Mouse (Mus musculus): Measurements from ENCODE around the gene Mgat4a.
A peak's percentile ranks its signal among the peaks of the same experiment; 100 is the strongest.

Gene Mgat4a

GRCm38 (mm10) chr1:37495104-37495503, 45.7 kb downstream of the Mgat4a start:
- DNase-seq, result no peak

DNA sequence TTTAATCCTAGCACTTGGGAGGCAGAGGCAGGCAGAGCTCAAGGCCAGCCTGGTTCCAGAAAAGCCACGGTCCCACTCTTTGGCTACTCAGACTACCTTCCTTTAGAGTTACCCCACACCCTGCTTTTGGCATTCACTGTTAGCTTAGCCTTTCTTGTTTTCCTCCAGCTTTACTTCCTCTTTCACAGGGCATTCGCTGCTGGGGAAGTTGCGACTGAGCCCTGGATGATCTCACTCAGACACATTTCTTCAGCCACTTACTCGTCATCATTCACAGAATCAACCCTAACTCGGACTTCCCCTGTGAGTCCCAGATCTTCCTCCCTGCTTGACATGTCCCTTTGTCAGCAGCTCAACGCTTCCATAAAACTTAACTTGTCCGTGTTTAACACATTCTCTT, 49.1 kb downstream of the Mgat4a start:
- no peak for DNase-seq

GRCm38 (mm10) chr1:37490691-37491212, 50.1 kb downstream of the Mgat4a start:
- no peak for DNase-seq

DNA sequence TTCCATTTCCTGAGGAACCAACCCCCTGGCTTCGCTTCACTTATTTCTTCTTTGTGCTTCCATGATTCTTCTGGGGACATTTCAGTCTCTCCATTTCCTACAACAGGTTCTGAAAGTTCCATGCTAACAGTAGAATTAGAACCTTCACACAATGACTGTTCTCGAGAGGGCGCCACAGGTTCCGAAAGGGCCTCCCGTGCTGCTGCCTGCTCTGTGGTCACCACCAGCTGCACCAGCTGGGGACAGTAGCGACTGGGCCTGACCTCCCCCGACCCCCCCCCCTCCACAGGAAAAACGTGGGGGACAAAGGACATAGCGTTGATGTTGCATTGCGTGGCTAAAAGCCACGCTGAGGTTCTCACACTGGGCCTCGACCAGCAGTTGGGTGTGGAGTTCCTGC, 52.3 kb downstream of the Mgat4a start:
- DNase-seq, result no peak

GRCm38 (mm10) chr1:37486994-37487393, 53.8 kb downstream of the Mgat4a start:
- no peak for DNase-seq

DNA sequence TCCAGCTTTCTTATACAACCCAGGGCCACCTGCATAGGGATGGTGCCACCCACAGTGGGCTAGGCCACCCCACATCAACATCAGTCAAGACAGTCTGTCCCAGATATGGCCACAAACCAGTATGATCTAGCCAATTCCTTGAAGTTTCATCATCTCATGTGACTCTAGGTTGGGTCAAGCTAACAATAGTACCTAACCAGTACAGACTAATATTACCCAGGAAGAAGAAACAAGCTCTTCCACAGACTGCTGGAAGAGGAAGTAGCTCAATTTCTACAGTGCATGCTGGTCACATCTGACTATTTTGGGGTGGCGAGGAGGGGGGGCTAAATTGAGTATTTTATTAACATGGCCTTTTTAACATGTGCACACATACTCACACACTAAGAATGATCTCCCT, 54.4 kb downstream of the Mgat4a start:
- DNase-seq, result no peak

DNA sequence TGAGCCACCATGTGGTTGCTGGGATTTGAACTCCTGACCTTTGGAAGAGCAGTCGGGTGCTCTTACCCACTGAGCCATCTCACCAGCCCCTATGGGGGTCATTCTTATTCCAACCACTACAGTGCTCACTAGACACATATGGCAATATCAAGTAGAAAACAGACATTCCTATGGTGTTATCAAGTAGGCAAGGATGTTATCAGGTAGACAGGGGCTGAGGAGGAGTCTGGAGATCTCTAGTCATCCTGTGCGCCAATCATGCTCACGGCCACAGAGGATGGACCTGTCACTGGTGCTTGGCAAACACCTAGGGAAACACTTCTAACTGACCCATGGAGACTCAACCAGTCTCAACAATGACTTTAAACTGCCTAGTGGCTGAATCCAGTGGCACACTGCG, 56.2 kb downstream of the Mgat4a start:
- no peak for DNase-seq

DNA sequence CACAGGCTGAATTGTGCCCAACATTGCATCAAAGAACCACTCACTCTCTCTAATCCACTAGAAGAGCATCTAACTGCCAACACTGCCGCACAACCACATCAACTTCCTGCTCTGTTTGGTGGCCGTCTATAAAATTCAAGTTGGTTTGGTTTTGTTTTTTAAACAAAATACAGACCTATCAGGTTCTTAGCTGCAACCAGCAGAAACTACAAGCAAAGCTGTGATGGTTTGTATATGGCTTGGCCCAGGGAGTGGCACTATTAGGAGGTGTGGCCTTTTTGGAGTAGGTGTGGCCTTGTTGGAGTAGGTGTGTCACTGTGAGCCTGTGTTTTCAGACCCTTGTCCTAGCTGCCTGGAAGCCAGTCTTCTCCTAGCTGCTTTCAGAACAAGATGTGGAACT, 59.5 kb downstream of the Mgat4a start:
- no peak for DNase-seq

DNA sequence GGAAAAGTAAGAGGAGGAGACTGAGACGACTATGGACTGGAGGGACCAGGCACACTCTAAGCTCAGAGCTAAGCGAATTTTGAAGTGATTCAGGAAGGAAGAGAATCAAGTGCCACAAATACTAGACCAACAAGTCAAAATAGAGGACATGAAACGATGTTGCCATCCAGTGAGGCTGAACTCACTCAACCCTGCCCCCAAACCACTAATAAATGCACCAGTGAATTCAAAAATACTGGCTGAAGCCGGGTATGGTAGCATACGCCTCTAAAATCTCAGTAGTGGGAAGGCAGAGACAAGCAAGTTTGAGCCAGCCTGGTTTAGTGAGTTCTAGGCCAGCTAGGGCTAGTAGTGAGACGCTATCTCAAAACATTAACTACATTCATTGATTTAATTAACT, 60.1 kb downstream of the Mgat4a start:
- no peak for DNase-seq

DNA sequence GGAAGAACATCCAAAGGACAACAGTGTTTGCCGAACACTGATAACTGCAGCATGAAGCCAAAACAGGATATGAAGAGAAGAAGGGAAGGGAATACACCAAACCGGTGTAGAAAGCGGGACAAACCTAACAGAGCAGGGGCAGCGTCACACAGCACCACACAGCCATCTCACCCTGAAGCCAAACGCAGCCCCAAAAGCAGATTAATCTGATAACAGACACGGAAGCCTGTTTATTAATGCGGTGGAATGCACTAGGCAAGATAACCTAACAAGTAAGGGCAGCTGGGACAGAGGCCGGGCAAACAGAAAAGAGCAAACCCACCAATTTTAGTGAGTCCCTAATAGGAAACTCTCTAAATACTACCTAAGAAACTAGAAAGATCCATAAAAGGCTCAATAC, 61.1 kb downstream of the Mgat4a start:
- no peak for DNase-seq

- DNase-seq, result peak; percentile 24
These were observed 61.7 kb downstream of the Mgat4a start for GRCm38 (mm10) chr1:37479074-37479473.

DNA sequence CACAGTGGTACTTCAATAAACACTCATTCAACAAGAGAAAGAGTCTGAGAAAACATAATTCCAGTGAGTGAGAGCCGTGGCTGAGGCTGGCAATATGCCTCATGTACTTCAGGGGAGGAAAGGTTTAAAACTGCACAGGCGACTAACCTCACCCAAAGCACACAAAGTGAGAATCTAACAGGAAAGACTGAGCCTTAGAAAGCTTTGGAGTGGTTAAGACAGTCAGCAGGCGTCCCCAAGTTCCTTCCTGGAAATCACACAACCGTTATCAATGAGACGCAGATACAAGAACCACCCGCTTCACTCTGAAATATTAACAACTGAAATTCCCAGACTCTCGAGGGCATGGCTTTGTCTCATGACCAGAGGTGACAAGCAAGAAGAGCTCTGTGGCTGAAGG, 62.4 kb downstream of the Mgat4a start:
- no peak for DNase-seq

GRCm38 (mm10) chr1:37477928-37478327, 62.9 kb downstream of the Mgat4a start:
- no peak for DNase-seq

- no peak for DNase-seq
These were observed 63.6 kb downstream of the Mgat4a start for GRCm38 (mm10) chr1:37477250-37477649.

GRCm38 (mm10) chr1:37475312-37475711, 65.5 kb downstream of the Mgat4a start:
- no peak for DNase-seq

DNA sequence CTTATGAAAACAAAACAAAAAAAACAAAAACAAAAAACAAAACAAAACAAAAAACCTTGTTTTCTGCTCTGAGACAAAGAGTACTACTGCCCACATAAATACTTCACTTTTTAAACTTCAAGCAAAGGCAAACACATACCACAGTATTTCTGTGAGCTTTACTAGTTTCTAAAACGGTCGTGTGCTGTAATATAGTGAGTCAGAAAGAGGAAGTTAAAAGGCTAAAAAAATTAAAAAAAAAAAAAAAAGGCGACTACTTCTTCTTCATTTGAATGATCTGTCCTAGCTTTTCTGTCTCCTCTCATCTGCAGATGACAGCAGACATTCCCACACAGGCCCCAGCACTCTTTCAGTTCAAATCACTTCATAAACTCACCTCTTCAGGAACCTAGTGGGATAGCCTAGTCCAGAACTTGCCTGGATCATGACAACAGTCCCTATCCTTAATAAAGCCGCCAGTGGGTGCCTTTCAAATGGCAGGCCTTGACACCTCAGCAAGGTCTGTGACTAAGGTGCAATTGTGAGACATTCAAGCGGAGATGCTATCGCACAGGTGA, 66.1 kb downstream of the Mgat4a start:
- DNase-seq, result no peak

DNA sequence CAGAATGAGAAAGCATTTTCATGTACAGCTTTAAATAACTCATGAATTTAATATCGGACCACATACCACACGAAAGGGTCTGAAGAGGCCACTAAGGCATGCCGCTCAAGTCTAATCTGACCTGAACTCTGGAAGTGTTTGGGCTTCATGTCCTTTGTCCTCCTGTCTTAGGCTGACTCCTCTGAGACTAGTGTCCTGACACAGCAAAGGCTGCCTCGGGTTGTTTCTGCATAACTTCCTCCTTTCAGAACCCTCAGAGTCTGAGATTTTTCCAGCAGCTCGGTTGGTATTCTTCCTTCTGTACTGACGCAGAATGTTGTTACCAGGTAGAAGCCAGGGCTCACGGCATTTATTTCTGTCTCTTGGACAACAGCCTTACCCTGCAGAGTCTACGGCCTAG, 66.8 kb downstream of the Mgat4a start:
- DNase-seq, result no peak

- DNase-seq, result no peak
These were observed 67.6 kb downstream of the Mgat4a start for GRCm38 (mm10) chr1:37473251-37473650.

- no peak for DNase-seq
These were observed 69.4 kb downstream of the Mgat4a start for GRCm38 (mm10) chr1:37471179-37472148.

DNA sequence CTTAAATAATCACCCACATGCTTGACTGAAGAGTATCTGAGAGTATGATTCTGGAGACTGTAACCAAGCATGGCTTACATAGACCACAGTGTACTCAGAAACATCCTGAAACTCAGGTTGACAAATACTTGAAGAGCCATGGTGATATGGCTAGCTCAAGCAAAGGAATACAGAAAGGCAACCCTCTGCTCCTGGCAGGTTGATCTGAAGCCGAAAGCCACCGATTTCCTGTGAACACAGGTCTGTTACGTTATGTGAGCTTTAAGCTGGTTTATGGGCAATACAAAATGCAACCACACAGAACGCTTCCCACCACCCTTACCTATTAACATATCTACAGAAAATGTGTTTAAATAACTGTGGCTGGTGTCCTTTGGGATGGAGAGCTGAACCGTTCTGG, 71.8 kb downstream of the Mgat4a start:
- DNase-seq, result no peak

GRCm38 (mm10) chr1:37467806-37468205, 73.0 kb downstream of the Mgat4a start:
- DNase-seq, result no peak

DNA sequence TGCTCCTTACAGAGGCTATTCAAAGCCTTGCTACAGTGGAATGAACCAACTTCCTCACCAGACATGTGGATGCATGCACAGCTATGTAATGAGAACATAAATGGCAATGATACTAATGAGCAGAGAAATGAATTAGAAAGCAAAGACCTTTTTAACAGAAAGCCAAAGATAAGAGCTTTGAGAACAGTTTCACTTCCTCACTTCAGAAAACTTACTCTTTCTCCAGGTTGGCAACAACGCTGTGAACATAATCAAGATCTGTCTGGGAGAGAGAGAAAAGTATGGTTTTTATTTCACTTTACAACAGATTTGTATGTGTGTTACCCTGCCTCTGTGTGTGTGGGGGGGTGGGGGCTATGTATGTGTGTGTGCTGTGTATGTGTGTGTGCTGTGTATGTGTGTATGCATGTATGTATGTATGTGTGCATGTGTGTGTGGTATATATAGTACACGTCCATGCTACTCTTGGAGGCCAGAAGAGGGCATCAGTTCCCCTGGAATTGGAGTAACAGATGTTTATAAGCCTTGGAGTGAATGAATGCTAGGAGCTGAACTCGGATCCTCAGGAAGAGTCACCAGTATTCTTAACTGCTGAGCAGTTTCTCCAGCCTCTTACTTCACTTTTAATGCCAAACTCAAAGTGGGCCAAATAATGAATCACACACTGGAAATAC, 74.4 kb downstream of the Mgat4a start:
- DNase-seq, result no peak

- DNase-seq, result no peak
These were observed 75.9 kb downstream of the Mgat4a start for GRCm38 (mm10) chr1:37464878-37465452.

Measured in right cerebral cortex, postnatal 25 days (tissue).